Mouse (Mus musculus) cerebellum, adult 2 months (tissue): ENCODE data around the gene Ttll7. TPM values are rescaled to one million over a fixed set of nuclear protein-coding genes. Genes with fewer than 3 reads are reported as not detected.
A peak's percentile ranks its signal among the peaks of the same experiment; 100 is the strongest.

ENCODE experiments used
- DNase-seq, 2 experiments: peaks; one replicate each; pipeline ENCODE4 v3.0.0; 2021
- H3K27ac ChIP-seq: fragments of 200-500 bp; 2 replicates; pipeline ENCODE4 v1.5.1; 2012; ENCODE audit warnings: low read length, control low read depth, inconsistent platforms; ENCODE audit not compliant: insufficient read depth
- H3K27me3 ChIP-seq: fragments of 200-500 bp; 2 replicates; pipeline ENCODE4 v1.6.1; 2012; ENCODE audit warnings: inconsistent platforms, mild to moderate bottlenecking, low read length, moderate library complexity; ENCODE audit not compliant: control insufficient read depth, insufficient read depth
- H3K4me1 ChIP-seq: fragments of 200-500 bp; 2 replicates; pipeline ENCODE4 v1.6.1; 2011; ENCODE audit warnings: low read length; ENCODE audit not compliant: control insufficient read depth, insufficient read depth
- H3K4me3 ChIP-seq: fragments of 200-500 bp; replicated peaks from 2 replicates; pipeline ENCODE3; 2011; ENCODE audit warnings: mild to moderate bottlenecking, low read depth, low read length, control low read depth; ENCODE audit not compliant: insufficient read depth
- CTCF ChIP-seq: fragments of 200-500 bp; IDR thresholded peaks from 2 replicates; pipeline ENCODE4 v1.5.1; 2011; ENCODE audit warnings: low read depth, mild to moderate bottlenecking, control low read depth, low read length, moderate library complexity, borderline replicate concordance; ENCODE audit not compliant: insufficient read depth
- POLR2A ChIP-seq: fragments of 200-500 bp; IDR thresholded peaks from 2 replicates; pipeline ENCODE4 v1.6.1; 2011; ENCODE audit warnings: low read length, control low read depth, borderline replicate concordance; ENCODE audit not compliant: insufficient read depth
- WGBS: fragments of 180-500 bp; shearing (Covaris S2); methylation state at CpG from one replicate; pipeline ENCODE4 v1.1.7; 2018; 5-methylcytosine and 5-hydroxymethylcytosine counted together
- polyA plus RNA-seq: library from polyadenylated mRNA; depleted of rRNA; stranded (reverse); fragments of >200 nt; gene quantifications from 2 replicates; pipeline ENCODE4 v1.2.3, GENCODE M21; 2012

Gene Ttll7
- polyA plus RNA-seq, 1 experiment = 76.4 TPM

DNA sequence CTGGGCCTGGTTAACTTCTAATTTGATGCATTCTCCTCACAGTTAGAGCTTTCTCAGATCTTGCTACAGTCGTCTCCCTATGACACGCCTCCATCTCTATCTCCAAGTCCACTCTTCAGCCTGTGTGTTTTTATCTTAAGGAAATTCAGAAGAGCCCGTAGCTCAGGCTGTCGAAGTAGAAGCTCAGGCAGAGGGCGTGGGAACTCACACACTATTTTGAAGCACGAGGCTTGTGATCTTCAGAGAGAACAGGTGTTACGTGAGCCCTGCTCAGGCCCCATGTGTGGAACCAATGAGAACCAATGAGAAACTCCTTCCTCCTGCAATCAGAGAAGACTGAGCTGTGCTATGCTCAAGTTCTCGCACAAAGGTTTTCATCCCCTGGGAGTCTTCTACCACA, 65.7 kb downstream of the Ttll7 start:
- DNase-seq = peak in 1 of 2 experiments; percentile 5
- 64% methylated on average over 8 of the region's 8 CpGs for WGBS
- Histone ChIP-seq H3K4me1 (peaks cover 4% of the 10 kb centered on the region; the same call in 1 of the 2 replicates), H3K4me3 (no peak overlapping the region), H3K27ac (no peak overlapping the region), H3K27me3 (no peaks in the 10 kb centered on the region)
- TF ChIP-seq POLR2A = no peak
- no peak for TF ChIP-seq CTCF

DNA sequence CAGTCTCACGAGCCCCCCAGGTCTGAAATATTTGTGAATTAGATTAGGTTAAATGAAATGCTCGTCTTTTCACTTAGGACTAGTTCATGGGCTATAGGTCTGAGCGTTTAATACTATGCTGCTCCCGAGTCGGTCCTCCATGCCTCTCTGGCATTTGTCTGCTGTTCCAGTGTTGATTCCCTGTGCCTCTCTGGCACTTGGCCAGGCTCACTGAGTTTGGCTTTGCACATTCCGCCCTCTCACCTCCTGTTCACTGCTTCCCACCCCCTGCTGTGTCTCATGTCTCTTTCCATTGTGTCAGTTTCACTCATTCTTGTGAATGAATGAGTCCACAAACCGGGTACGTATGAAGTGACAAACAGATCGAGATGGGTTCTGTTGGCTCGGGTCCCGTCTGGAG, 66.2 kb downstream of the Ttll7 start:
- no peak overlapping the region for H3K27ac ChIP-seq
- TF ChIP-seq CTCF (no peak), POLR2A (no peak)
- DNase-seq = peak; percentile 75 to 83
- 13% methylated on average over 11 of the region's 11 CpGs for WGBS
- H3K4me3 ChIP-seq = no peak overlapping the region
- H3K27me3 ChIP-seq = no peaks in the 10 kb centered on the region
- H3K4me1 ChIP-seq = peaks cover 4% of the 10 kb centered on the region; the same call in 1 of the 2 replicates

DNA sequence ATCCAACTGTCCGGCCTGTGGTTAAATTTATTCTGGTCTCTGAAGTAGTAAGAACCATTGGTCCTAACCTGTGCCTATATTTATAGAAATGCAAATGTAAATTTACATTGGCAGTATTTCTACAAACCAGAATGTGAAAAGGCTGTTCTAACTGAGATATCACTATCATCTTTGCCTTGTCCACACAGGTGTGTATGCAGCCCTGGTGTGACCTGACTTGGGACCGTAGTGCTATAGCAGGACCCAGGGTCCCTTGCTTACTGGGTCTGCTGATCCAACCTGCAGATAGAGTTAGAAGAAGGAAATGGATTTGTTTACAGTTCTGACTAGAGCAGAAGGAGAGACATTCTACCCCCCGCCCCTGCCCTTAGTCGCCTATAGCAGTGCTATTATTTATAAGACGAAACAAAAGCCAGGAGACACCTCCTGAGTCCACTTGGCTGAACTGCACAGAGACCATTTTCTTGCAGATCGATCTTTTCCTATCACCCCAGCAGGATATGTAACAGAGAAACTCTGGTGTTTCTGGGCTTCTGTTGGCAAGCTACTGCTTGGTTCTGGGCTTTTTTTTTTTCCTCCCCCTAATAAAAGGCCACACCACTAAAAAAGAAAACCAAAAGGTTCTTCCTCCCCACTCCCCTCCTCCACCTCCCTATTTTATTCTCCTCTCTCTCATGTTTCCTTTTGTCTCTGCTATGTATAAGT, 75.3 kb downstream of the Ttll7 start:
- H3K4me1 ChIP-seq = no peaks in the 10 kb centered on the region; the same call in 1 of the 2 replicates
- DNase-seq = no peak
- no peaks in the 10 kb centered on the region for H3K27me3 ChIP-seq
- H3K27ac ChIP-seq = no peak overlapping the region
- 86% methylated on average over 6 of the region's 6 CpGs for WGBS
- no peak for TF ChIP-seq CTCF
- TF ChIP-seq POLR2A = no peak
- no peak overlapping the region for H3K4me3 ChIP-seq

DNA sequence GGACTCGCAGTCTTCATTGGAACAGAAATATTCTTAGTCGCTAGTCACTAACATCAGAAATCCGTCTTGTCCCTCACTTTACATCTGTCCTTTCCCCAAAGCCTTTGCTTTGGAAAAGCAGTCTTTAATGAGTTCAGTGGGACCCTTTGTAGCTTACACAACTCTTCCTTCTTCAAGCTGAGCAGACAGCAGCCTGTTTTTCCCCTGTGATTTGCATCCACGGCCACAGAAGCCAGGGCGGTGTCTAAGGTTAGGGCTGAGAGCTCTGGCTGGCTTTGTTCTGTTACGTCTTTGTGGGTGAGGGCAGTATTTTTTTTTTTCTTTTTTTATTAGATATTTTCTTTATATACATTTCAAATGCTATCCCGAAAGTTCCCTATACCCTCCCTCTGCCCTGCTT, 76.0 kb downstream of the Ttll7 start:
- Histone ChIP-seq H3K4me1 (no peaks in the 10 kb centered on the region; the same call in 1 of the 2 replicates), H3K27me3 (no peaks in the 10 kb centered on the region), H3K4me3 (no peak overlapping the region), H3K27ac (no peak overlapping the region)
- no peak for DNase-seq
- no peak for TF ChIP-seq POLR2A
- TF ChIP-seq CTCF = no peak
- WGBS = 89% methylated on average over 7 of the region's 7 CpGs

DNA sequence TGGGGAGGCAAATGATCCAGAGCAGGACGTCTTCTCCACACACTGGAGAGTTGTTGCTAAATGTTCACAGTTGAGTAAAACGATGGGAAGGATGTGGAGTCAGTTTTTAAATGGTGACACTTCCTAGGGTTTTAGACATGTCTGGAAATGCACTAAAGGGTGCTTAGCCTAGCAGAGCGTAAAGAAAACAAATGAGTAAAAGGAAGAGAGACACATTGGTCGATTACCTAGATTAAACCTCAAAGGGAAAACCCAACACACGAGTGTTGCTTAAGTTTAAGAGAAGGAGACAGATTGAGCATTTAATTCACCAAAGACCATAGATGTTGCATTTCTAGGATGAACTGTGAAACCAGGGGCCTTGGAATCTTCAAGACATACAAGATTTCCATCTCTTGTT, 76.8 kb downstream of the Ttll7 start:
- Histone ChIP-seq H3K4me3 (no peak overlapping the region), H3K4me1 (no peaks in the 10 kb centered on the region; the same call in 1 of the 2 replicates), H3K27ac (no peak overlapping the region), H3K27me3 (no peaks in the 10 kb centered on the region)
- 82% methylated on average over 5 of the region's 5 CpGs for WGBS
- no peak for DNase-seq
- TF ChIP-seq POLR2A (no peak), CTCF (no peak)

DNA sequence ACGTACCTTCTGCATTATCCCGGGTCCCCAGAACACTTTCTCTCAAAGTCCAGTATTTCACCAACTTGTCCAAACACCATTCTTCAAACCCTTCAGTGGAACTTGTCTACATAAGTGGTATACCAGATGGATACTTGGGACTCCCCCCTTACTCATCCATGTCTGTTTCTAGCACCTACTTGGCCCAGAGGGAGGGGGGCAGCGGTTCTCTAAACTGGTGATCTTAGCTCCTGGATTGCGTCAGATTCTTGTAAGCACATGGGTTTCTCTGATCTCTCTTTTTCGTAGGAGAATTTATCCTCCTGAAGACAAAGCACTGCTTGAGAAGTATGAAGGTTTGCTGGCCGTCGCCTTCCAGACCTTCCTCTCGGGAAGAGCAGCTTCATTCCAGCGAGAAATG, 79.0 kb downstream of the Ttll7 start:
- no peak for TF ChIP-seq POLR2A

DNA sequence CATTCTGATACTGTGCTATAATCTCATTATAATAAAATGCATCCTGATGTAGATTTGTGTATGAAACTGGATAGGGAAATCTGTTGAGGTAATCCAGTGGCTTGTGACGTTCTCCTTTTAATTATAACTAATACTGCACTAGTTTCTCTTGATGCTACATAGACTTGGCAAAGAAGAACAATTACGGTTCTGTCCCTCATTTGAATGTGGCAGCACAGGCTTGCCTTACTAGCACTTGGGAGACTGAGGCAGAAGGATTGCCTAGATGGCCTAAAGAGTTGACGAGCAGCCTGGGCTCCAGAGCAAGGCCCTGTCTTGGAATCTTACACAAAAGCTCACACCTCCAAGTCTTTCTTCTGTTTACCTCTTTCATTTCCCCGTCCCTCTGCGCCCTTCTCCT, 80.3 kb downstream of the Ttll7 start:
- H3K27ac ChIP-seq = no peak overlapping the region
- DNase-seq = no peak
- H3K27me3 ChIP-seq = no peaks in the 10 kb centered on the region
- no peak overlapping the region for H3K4me3 ChIP-seq
- 88% methylated on average over 5 of the region's 5 CpGs for WGBS
- TF ChIP-seq CTCF (no peak), POLR2A (no peak)
- H3K4me1 ChIP-seq = no peaks in the 10 kb centered on the region

More for the DNA sequence above, 79.0 kb downstream of the Ttll7 start:
- Histone ChIP-seq H3K27me3 (no peaks in the 10 kb centered on the region), H3K27ac (no peak overlapping the region), H3K4me3 (no peak overlapping the region), H3K4me1 (no peaks in the 10 kb centered on the region)
- DNase-seq = no peak
- WGBS = 91% methylated on average over 9 of the region's 9 CpGs

DNA sequence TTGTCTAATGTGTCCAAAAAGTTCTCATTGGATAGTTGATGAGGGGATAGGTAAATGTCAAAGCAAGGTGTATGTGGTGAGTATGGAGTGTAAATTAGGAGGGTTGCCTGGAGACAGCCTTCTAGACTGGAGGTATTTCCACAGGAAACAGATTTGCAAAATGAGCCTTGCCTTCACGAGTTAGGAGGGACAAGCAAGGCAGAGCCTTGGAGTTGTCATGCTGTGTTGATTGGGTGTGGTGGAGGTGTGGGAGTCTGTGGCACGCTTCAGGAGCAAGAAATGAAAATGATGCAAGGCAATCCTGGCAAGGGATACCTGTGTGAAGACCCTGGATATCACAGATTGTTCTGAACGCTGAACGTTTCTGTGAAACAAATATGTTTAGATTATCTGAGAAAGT, 84.7 kb downstream of the Ttll7 start:
- no peaks in the 10 kb centered on the region for H3K27me3 ChIP-seq
- no peak overlapping the region for H3K27ac ChIP-seq
- no peak overlapping the region for H3K4me3 ChIP-seq
- WGBS = 75% methylated on average over 4 of the region's 4 CpGs
- no peak for DNase-seq
- no peaks in the 10 kb centered on the region for H3K4me1 ChIP-seq
- no peak for TF ChIP-seq POLR2A
- TF ChIP-seq CTCF = no peak
